Mouse (Mus musculus): ENCODE results near the gene Sin3a. TPM values are rescaled to one million over a fixed set of nuclear protein-coding genes. Genes with fewer than 3 reads are reported as not detected.

Gene Sin3a
- total and polyA plus RNA-seq, 3 experiments: 27.0 to 715 (median 47.5) TPM

- no peak for DNase-seq (ENCODE audit: low read depth, low spot score)
- Histone ChIP-seq H3K9me3 (replicated peaks; ENCODE audit: insufficient read depth, low read length) (no peaks in the 10 kb centered on the region), H3K9ac (ENCODE audit: control insufficient read depth, low read depth, low read length, poor library complexity, severe bottlenecking) (peak overlapping the region; percentile 91), H3K4me3 (ENCODE audit: control insufficient read depth in 1 of 2, insufficient read depth in 1 of 2, low read depth in 2 of 2, low read length in 2 of 2) (peak overlapping the region; percentile 92 to 97), H3K27ac (ENCODE audit: control insufficient read depth, low read depth, low read length) (peak overlapping the region; percentile 97), H3K4me1 (ENCODE audit: control insufficient read depth in 1 of 2, insufficient read depth in 2 of 2, low read length in 2 of 2) (peaks cover 7 to 17% of the 10 kb centered on the region in 2 experiments), H3K79me2 (ENCODE audit: control insufficient read depth, insufficient read depth, low read length, poor library complexity) (peaks cover 26% of the 10 kb centered on the region), H3K27me3 (ENCODE audit: control insufficient read depth in 1 of 2, insufficient read depth in 2 of 2, low read length in 2 of 2) (no peaks in the 10 kb centered on the region), H3K36me3 (ENCODE audit: control insufficient read depth in 1 of 2, insufficient read depth in 2 of 2, low read length in 2 of 2) (peaks cover 0 to 15% of the 10 kb centered on the region in 2 experiments; a peak in 2 of 4 replicates)
- TF ChIP-seq TCF12 (IDR thresholded peaks at IDR 0.05; ENCODE audit: low read depth, low read length) (no peak), E2F4 (IDR thresholded peaks at IDR 0.05; ENCODE audit: borderline replicate concordance, low read depth, low read length) (no peak), ZC3H11A (IDR thresholded peaks at IDR 0.05; ENCODE audit: low read depth, low read length) (no peak), GABPA (IDR thresholded peaks at IDR 0.05; ENCODE audit: low read depth, low read length) (no peak), JUND (IDR thresholded peaks at IDR 0.05; ENCODE audit: low read depth, low read length) (no peak), SMC3 (IDR thresholded peaks at IDR 0.05; ENCODE audit: low read depth, low read length) (no peak), UBTF (IDR thresholded peaks at IDR 0.05; ENCODE audit: borderline replicate concordance, insufficient read depth, low read depth, low read length) (0 out of 2 replicates have a peak, but pooled peaks have one; percentile 4), KAT2A (conservative IDR thresholded peaks at IDR 0.05; ENCODE audit: low read depth, low read length) (no peak), POLR2A (IDR thresholded peaks at IDR 0.05; ENCODE audit: control insufficient read depth in 1 of 2, insufficient read depth in 1 of 2, low read depth in 1 of 2, low read length in 2 of 2, poor library complexity in 1 of 2) (no peak), SIN3A (IDR thresholded peaks at IDR 0.05; ENCODE audit: low read length) (no peak; the same call in none of the 2 replicates), MXI1 (IDR thresholded peaks at IDR 0.05; ENCODE audit: low read depth, low read length) (peak; percentile 11; the same call in 1 of the 2 replicates), EP300 (IDR thresholded peaks at IDR 0.05; ENCODE audit: low read depth in 1 of 2, low read length in 2 of 2) (no peak), GATA1 (IDR thresholded peaks at IDR 0.05; ENCODE audit: low read depth, low read length) (no peak), POLR2AphosphoS5 (IDR thresholded peaks at IDR 0.05; ENCODE audit: borderline replicate concordance, low read depth, low read length) (no peak), MEF2A (IDR thresholded peaks at IDR 0.05; ENCODE audit: extremely low read depth, insufficient replicate concordance, low read depth, low read length, poor library complexity, severe bottlenecking) (no peak), ZMIZ1 (IDR thresholded peaks at IDR 0.05; ENCODE audit: low read depth, low read length) (no peak)
Observed at GRCm38 (mm10) chr9:57072526-57072988, 717 bp downstream of the Sin3a start.

- Histone ChIP-seq H3K27ac (ENCODE audit: control insufficient read depth, low read depth, low read length) (peak overlapping the region; percentile 97), H3K4me3 (ENCODE audit: control insufficient read depth in 1 of 2, insufficient read depth in 1 of 2, low read depth in 2 of 2, low read length in 2 of 2) (peak overlapping the region; percentile 92 to 97), H3K9ac (ENCODE audit: control insufficient read depth, low read depth, low read length, poor library complexity, severe bottlenecking) (peak overlapping the region; percentile 91), H3K4me1 (ENCODE audit: control insufficient read depth in 1 of 2, insufficient read depth in 2 of 2, low read length in 2 of 2) (peaks cover 7 to 17% of the 10 kb centered on the region in 2 experiments), H3K79me2 (ENCODE audit: control insufficient read depth, insufficient read depth, low read length, poor library complexity) (peaks cover 30% of the 10 kb centered on the region), H3K36me3 (ENCODE audit: control insufficient read depth in 1 of 2, insufficient read depth in 2 of 2, low read length in 2 of 2) (peaks cover 0 to 15% of the 10 kb centered on the region in 2 experiments; a peak in 2 of 4 replicates), H3K27me3 (ENCODE audit: control insufficient read depth in 1 of 2, insufficient read depth in 2 of 2, low read length in 2 of 2) (no peaks in the 10 kb centered on the region), H3K9me3 (replicated peaks; ENCODE audit: insufficient read depth, low read length) (no peaks in the 10 kb centered on the region)
- peak; percentile 100 for DNase-seq (ENCODE audit: low read depth, low spot score)
- peak; percentile 59 for TF ChIP-seq NRF1 (IDR thresholded peaks at IDR 0.05; ENCODE audit: insufficient read depth, low read depth, low read length, poor library complexity, severe bottlenecking)
- no peak; the same call in 1 of the 2 replicates for TF ChIP-seq BHLHE40 (IDR thresholded peaks at IDR 0.05; ENCODE audit: borderline replicate concordance, low read depth, low read length)
- TF ChIP-seq RAD21 (IDR thresholded peaks at IDR 0.05; ENCODE audit: low read depth, low read length): no peak
- TF ChIP-seq CHD1 (IDR thresholded peaks at IDR 0.05; ENCODE audit: low read depth, low read length): no peak
- TF ChIP-seq CTCF (IDR thresholded peaks at IDR 0.05 in 2 of 3, conservative IDR thresholded peaks at IDR 0.05 in 1 of 3; ENCODE audit: control insufficient read depth in 1 of 3, insufficient read depth in 1 of 3, low read depth in 2 of 3, low read length in 3 of 3, poor library complexity in 1 of 3, severe bottlenecking in 1 of 3): peak in 2 of 3 experiments; percentile 18 to 36; a peak in 2 of 6 replicates
- TF ChIP-seq POLR2A (IDR thresholded peaks at IDR 0.05; ENCODE audit: control insufficient read depth in 1 of 2, insufficient read depth in 1 of 2, low read depth in 1 of 2, low read length in 2 of 2, poor library complexity in 1 of 2): peak; percentile 67 to 77
- no peak; the same call in 1 of the 2 replicates for TF ChIP-seq POLR2AphosphoS2 (IDR thresholded peaks at IDR 0.05; ENCODE audit: low read length)
- TF ChIP-seq KAT2A (conservative IDR thresholded peaks at IDR 0.05; ENCODE audit: low read depth, low read length): peak; percentile 53
- TF ChIP-seq MAX (IDR thresholded peaks at IDR 0.05; ENCODE audit: low read length): peak; percentile 98
- TF ChIP-seq ETS1 (IDR thresholded peaks at IDR 0.05; ENCODE audit: low read depth, low read length): 0 out of 2 replicates have a peak, but pooled peaks have one; percentile 2
- peak; percentile 97 for TF ChIP-seq MAZ (IDR thresholded peaks at IDR 0.05; ENCODE audit: low read depth, low read length)
- TF ChIP-seq EP300 (IDR thresholded peaks at IDR 0.05; ENCODE audit: low read depth in 1 of 2, low read length in 2 of 2): peak in 1 of 2 experiments; percentile 31; a peak in 1 of 4 replicates
- TF ChIP-seq ZC3H11A (IDR thresholded peaks at IDR 0.05; ENCODE audit: low read depth, low read length): no peak
- no peak for TF ChIP-seq USF2 (IDR thresholded peaks at IDR 0.05; ENCODE audit: borderline replicate concordance in 1 of 2, insufficient read depth in 1 of 2, low read depth in 1 of 2, low read length in 2 of 2)
- peak; percentile 62; the same call in 1 of the 2 replicates for TF ChIP-seq USF1 (IDR thresholded peaks at IDR 0.05; ENCODE audit: low read depth, low read length)
Observed at GRCm38 (mm10) chr9:57072989-57073789, 1.3 kb downstream of the Sin3a start.

All from MEL (cell line).